Mouse (Mus musculus) cerebellum, adult 11 months (tissue): ENCODE data around the gene Tbc1d2b.

Experiments used
- DNase-seq: peaks from one replicate; pipeline ENCODE4 v3.0.0; 2022

Gene Tbc1d2b

GRCm38 (mm10) chr9:90263340-90263679 lies 7.3 kb downstream of the Tbc1d2b start:
- no peak for DNase-seq

DNA sequence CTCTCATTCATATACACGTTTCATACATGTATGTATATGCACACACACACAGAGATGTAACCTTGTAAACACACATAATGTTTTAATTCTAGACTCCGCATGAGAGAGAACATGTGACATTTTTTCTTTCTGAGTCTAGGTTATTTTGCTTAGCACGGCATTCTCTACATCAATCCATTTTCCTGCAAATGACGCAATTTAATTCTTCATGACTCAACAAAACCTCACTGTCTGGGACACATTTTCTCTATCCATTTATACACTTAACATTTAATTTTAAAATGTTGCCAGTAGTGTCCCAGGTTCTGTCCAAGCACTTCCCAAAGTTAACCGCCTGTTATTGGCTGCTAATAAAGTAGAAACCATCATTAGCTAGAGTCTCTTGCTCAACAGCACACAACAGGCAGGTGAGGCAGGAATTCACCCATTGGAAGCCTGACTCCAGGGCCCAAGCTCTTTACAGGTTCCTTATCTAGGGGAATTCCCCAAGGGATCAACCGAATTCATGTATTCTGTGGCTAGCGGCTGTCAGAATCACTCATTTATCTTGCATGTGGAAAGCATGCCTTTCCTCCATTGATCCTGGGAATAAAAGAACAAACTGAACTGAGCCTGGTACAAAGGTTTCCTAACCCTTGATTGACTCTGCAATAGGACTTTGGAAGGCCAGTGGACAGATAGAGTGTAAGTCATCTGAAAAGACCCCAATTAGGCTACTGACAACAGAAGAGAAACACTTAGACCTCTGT lies 7.8 kb downstream of the Tbc1d2b start:
- no peak for DNase-seq

GRCm38 (mm10) chr9:90262063-90262462 lies 8.5 kb downstream of the Tbc1d2b start:
- DNase-seq = no peak

- no peak for DNase-seq
Observed at GRCm38 (mm10) chr9:90260600-90261375, 9.8 kb downstream of the Tbc1d2b start.

GRCm38 (mm10) chr9:90260079-90260478 lies 10.5 kb downstream of the Tbc1d2b start:
- DNase-seq = no peak

DNA sequence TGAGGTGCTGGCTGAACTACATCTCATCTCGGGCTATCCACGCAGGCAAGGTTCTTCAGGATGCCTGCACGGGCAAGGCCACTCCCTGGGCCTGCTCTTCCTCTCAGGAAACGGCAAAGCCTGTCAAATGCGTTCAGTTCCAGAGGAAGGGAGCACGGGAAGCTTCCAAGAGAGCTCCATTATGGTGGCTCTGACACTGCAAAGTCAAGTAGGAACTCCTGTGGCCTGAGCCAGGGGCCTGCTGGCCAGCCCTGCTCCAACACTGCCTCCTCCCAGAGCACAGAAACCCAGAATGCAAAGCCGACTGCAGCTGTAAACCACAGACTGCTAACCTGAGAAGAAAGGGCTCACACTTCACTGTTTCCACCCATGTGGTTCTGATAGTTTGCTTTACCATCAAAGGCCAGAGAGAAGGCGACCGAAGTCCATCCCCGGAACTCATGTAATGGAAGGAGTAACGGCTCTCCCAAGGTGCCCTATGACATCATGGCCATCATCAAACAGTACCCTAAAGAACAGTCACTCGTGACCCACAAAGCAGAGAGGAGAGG lies 11.1 kb downstream of the Tbc1d2b start:
- no peak for DNase-seq

GRCm38 (mm10) chr9:90257754-90258531 lies 12.7 kb downstream of the Tbc1d2b start:
- no peak for DNase-seq

GRCm38 (mm10) chr9:90257220-90257619 lies 13.4 kb downstream of the Tbc1d2b start:
- no peak for DNase-seq

GRCm38 (mm10) chr9:90255844-90256405 lies 14.7 kb downstream of the Tbc1d2b start:
- no peak for DNase-seq

DNA sequence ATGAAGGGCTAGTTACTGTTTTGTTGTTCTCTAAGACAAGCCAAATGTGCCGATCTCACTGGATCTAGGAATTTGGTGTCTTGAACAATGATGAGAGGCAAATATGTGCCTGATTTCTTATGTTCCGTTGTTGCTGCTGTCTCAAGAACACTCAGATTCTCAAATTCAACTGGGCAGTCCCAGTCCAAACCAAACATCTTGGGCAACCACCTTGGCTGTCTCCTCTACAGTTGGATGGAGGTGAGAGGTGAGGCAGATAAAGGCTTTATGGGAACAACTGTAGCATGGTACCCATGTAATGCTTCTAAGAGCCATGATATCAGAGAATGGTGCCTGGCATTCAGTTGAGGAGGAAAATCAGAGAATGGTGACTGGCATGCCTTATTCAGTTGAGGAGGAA lies 17.4 kb downstream of the Tbc1d2b start:
- DNase-seq = no peak

- no peak for DNase-seq
Observed at GRCm38 (mm10) chr9:90250964-90251750, 19.4 kb downstream of the Tbc1d2b start.

- no peak for DNase-seq
Observed at GRCm38 (mm10) chr9:90250141-90250775, 20.3 kb downstream of the Tbc1d2b start.

DNA sequence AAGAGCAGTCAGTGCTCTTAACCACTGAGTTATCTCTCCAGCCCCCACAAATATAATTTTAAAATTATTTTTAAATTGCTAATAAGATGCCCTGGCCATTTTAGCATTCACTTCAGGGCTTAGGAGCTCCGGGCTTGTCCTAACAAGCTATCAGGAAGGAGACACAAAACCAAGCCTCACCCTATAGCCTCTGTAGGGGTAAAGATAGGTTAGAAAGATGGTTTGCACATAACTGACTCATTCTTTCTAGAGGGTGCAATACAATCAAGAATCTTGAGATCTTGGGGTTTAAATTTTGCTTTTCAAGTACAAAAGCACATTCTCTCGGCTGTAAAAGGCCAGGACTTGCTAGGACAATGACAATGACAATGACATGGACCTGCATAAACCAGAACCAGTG lies 21.6 kb downstream of the Tbc1d2b start:
- DNase-seq = no peak

GRCm38 (mm10) chr9:90248326-90248725 lies 22.3 kb downstream of the Tbc1d2b start:
- DNase-seq = no peak

DNA sequence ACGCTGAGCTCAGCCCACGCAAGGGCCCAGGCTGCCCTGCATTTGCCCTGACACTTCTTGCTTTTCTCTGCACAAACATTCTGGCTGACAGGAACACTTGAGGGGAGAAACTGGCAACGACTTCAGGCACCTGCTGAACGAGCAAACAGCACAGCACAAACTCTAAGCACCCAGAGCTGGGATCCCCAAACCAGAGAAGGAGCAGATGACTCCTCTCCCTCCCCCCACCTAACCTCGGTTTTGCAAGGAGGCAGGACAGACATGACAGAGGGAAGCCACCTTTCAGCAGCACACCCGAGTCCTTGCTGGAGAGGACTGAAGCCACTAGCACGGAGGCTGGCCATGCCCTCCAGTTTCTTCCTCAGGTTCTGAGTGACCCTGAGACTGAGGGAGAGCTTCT lies 23.3 kb downstream of the Tbc1d2b start:
- DNase-seq = no peak

- DNase-seq = no peak
Observed at GRCm38 (mm10) chr9:90245781-90246180, 24.8 kb downstream of the Tbc1d2b start.

DNA sequence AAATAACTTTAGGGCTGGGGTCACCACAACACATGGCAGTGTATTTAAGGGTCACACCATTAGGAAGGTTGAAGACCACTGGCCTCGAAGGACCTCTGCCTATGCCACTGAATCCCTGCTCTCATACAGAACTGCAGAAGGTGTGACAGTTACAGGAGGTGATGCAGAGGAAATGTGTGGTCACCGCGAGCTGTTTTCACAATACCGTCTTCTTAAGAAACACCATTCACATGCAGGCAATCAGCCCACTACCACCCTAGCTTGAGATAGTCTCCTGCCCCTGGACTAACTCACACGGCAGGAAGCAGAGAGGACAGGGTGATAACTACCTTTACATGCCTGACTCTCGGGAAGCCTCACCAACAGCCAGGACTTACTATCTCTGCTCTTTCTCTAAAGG lies 25.4 kb downstream of the Tbc1d2b start:
- no peak for DNase-seq

DNA sequence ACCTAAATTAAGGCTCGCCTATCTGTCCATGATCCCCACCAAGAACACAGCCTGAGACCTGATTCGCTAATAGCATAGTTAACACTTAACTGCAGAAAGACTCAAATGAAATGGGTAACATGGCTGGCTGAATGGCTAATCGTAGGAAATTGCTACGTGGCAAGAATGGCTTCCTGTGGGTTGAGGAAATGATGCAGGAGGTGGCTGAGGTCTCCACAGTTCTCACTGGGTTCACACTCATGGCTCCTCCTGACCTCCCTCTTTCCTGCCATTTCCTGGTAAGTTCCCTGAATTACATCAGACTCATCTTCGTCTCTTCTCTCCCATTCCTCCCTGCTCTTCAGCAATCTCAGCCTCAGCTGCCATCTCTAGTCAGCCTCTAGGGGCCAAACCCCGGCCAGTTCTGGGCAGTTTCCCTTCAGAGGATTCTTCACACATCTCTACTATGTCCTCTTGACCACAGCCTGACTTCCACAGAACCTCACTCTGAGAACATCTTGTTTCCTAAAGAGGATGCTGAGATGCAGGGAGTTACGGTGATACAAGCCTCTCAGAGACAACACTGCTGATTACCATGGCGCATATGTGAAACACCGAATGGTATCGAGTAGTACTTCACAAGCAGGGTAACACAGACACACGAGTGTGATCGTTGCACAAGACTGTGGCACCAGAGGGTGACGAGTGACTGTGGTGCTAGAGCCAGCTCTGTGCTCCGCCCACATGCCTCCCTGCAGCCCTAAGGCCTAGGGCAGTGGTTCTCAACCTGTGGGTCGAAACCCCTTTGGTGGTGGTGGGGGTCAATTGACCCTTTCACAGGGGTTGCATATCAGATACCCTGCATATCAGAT lies 26.1 kb downstream of the Tbc1d2b start:
- DNase-seq = no peak

GRCm38 (mm10) chr9:90242855-90243254 lies 27.7 kb downstream of the Tbc1d2b start:
- no peak for DNase-seq

DNA sequence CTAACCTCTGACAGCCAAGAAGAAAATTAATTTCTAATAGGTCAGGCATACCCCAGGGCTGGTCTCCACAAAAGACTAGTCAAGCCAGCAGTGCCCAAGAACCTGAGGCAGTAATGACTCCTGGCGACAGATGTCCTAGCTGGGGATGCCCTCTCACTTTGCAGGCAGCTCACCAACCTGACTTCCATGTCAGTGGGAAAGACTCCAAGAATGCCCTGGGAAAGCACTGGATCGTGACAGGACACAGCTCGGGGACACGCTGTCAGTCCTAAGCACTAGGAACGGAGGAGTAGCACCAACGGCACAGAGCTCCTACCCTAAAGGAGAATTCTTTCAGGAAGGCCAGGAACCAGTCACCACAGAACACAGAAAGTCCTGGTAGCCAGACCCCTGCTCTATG lies 28.3 kb downstream of the Tbc1d2b start:
- peak; percentile 18 for DNase-seq

- DNase-seq = no peak
Observed at GRCm38 (mm10) chr9:90241618-90242017, 29.0 kb downstream of the Tbc1d2b start.
